Mouse (Mus musculus) erythroid progenitor cell, adult 5-6 weeks (primary cell): ENCODE results near the gene Olfr645. TPM values are rescaled to one million over a fixed set of nuclear protein-coding genes. Genes with fewer than 3 reads are reported as not detected.

Experiments used
- ATAC-seq: replicated peaks from 2 replicates; pipeline ENCODE4 v1.8.0; 2016; ENCODE audit warnings: moderate number of reproducible peaks, mild to moderate bottlenecking, moderate TSS enrichment, inconsistent platforms; ENCODE audit not compliant: poor library complexity, low FRiP score, severe bottlenecking
- total RNA-seq, 2 experiments: library from RNA; stranded (forward) in 1 of 2; stranded (reverse) in 1 of 2; fragments of 150-400 nt in 1 of 2; fragments of 186-747, 209-891 nt in 1 of 2; gene quantifications; 2 replicates each; pipeline versions ENCODE4 v1.2.3 to v1.2.4; 2015 to 2017; ENCODE audit warnings: low replicate concordance in 2 of 2

The Olfr645 gene
- total RNA-seq (2015; ENCODE audit: low replicate concordance): not detected in 2 replicates
- not detected in 2 replicates for total RNA-seq (2017; ENCODE audit: low replicate concordance)

DNA sequence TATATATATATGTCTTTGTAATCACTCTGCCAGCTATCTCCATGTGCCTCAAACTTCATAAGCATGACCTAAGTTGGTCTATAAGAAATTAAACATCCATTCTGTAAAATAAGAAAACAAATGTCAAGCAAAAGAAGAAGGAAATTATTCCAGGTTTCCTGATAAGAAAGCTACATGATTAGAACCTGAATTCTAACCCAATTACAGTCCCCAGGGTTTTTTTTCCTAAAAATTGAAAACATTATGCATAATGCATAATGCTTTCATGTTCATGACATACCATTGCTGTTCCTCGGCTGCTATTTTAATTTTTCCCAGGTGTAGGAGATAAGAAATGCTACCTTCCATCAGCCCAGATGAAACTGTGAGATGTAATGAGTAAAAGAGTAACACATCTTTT is at the start of gene Olfr645:
TSS of gene Olfr645 (minus strand) at position 101 of the 400 bp plus-strand sequence.
- ATAC-seq: no peak

DNA sequence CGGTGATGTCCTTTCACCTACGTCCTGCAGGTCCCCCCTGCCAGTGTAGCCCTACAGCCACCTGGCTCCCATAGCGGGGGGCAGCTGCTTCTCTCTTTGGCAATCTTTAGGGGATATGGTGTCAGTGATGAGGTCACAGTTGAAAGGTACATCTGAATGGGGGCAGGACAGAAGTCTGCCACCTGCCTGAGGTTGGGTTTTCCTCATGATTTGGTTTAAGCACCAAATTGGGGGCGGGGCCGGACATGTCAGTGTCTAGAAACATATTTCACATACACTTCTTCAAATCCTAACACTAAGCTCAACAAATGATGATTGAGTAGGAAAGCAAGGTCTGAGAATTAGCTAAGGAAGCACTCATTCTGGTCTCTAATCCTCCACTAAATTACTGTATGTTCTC is 44.5 kb upstream of the Olfr645 start, which contains the start of gene Ubqln5:
TSS of gene Ubqln5 (minus strand) at position 101 of the 400 bp plus-strand sequence.
- ATAC-seq: no peak

DNA sequence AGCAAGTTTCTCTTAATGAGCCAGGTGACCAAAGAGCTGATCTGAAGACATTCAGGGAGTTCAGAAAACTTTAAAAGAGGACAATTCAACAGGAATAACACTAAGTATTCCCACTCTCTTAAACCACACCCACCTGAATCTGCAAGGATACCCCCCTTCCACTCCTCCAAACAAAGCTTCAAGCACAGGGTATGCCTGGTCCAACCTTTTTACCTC is 19.4 kb upstream of the Olfr645 start, which contains the start of gene Olfr646:
TSS of gene Olfr646 (plus strand) at position 117 of the 216 bp plus-strand sequence.
- ATAC-seq: no peak

DNA sequence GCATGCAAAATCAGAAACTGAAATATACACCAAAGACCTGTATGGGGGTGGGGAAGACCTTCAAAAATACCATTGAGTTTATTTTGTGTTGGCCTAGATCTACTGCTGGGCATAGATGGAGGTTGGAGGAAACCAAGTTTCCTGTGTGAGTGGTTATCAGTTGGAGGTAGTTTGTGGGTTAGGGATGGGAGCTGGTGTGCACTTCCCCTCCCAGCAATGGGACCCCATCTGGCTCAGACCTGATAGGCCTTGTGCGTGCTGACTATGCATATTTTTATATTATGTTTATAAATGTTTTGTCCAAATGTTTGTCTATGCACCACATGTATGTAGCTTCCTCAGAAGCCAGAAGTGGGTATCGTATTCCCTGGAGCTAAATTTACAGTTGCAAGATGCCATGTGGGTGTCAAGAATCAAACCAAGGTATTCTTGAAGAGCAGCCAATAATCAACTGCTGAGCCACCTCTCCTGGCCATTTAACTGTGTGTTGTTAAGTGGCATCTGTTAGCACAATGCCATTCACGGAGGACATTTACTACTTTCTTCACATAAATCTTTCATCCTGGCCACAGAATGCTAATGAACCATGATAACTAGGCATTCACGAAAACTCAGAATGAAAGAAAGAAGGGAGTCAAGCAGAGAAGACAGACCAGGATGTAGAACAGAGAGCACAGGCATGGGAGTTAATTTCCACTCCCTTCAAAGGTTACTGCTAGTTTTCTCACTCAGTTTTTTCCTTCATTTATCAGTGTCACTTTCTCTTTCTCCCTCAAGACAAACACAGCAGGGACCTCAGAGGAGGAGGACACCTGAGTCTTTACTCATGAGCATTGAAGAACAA is 18.9 kb upstream of the Olfr645 start:
- ATAC-seq: no peak

DNA sequence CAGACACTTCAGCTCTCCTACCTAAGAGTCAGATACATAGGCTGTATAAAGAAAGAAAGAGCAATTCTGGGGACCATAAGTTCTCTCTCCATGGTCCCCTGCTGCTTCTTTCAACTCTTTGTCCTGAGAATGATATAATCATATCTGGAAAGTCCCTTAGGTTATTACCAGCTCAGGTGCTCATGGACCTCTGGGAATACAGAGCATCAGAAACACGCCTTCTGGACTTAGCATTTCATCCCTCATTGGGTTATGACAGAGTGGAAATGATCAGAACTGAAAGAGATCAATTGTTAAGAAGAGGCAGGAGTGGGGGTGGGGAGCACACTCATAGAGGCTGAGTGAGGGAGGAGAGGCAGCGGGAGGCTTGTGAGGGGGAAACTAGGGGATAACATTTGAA is 13.5 kb downstream of the Olfr645 start, which contains the start of gene Olfr644:
TSS of gene Olfr644 (minus strand) at position 101 of the 400 bp plus-strand sequence.
- ATAC-seq: no peak

DNA sequence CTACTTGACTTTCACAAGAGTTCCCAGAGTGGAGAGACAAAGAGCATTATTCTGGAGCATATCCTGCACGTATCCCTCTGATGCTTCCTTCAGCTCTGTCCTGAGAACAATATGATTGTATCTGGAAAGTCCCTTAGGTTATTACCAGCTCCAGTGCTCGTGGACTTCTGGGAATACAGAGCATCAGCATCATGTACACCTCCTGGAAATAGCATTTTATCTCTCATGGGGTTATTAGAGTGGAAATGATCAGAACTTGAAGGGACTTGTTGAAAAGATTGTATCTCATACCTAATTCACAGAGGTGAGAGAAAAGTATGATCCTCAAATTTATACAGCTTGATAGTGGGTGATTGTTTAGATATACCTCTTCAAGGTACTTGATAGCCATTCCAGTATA is 23.9 kb downstream of the Olfr645 start, which contains the start of gene 4930516K23Rik:
TSS of gene 4930516K23Rik (minus strand) at position 101 of the 400 bp plus-strand sequence.
- ATAC-seq: no peak

DNA sequence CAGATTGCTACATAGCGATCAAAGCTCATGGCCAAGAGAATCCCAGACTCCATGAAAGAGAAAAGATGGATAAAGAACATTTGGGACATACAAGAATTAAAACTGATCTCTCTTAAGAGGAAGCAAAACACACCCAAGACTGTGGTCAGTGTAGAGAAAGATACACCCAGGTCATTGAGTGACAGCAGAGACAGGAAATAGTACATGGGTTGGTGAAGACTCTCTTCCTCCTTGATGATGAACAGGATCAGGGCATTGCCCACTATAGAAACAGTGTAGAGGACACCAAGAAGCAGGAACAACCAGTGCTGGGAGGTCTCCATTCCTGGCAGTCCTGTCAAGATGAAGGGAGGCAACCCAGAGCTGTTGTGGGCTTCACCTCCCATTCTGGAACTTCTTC is 26.1 kb downstream of the Olfr645 start:
- no peak for ATAC-seq

DNA sequence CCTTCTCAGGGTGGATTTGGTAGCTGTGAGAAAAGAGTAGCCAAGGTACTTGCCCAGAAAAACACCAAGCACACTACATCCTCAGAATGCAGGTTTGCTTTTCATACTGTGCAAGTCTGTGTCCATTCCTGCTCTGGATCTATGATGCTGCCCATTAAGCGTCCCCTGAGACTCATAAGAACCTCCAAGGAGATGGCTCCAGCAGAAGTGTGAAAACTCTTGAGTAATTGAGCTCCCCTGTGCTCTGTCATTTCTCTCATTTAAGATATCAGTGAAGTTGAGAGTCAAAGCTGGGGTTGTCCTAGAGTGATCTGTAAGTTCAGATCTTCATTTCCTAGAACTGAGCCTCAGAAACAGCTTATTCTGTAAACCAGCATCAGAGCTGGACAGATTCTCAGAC is 32.7 kb downstream of the Olfr645 start, which contains the start of gene Olfr642:
TSS of gene Olfr642 (minus strand) at position 101 of the 400 bp plus-strand sequence.
- no peak for ATAC-seq

DNA sequence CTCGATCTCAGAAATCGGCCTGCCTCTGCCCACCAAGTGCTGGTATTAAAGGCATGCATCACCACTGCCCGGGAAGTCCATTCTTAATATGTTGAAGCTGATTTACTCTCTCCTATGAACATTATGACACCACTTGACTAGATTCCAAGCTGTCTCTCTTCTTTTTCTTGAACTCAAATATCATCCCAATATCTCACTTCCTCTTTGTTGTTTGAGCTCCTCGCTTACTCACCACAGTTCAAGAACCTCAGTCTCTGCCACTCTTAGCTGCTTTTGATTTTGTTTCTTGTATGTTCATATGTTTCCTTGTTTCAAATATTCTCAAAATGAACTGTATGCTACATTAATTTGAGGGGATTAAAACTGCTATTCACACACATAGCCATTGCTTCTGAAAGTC is 34.5 kb downstream of the Olfr645 start:
- ATAC-seq: no peak

DNA sequence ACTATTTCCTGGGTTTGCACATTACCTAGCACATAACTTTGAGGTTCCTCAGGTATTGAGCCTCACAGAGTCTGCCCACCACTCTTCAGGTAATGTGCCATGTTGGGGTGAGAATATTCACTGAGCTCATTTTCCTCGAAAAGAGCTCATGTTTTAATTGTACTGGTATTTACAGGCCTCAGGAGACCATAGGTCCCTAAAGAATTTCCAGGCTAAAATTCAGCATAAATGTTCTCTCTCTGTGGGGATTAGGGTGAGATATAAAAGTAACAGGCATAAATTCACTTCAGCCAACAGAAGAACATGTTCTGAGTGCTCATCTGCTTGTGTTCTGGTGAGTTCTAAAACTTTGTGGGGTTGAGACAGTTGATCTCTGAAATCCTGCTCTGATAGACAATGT is 50.1 kb downstream of the Olfr645 start, which contains the start of gene Olfr641:
TSS of gene Olfr641 (plus strand) at position 301 of the 400 bp plus-strand sequence.
- ATAC-seq: no peak

Other genes with a start within 250 kb of the Olfr645 start
- not detected in 2 replicates for gene Hbb-bh2, start 244.9 kb downstream of the Olfr645 start, total RNA-seq (2015; ENCODE audit: low replicate concordance)
- not detected in 2 replicates for gene Hbb-bh2, start 244.9 kb downstream of the Olfr645 start, total RNA-seq (2017; ENCODE audit: low replicate concordance)
- not detected in 2 replicates for gene Hbb-bh1, start 242.3 kb downstream of the Olfr645 start, total RNA-seq (2015; ENCODE audit: low replicate concordance)
- not detected in 2 replicates for gene Hbb-bh1, start 242.3 kb downstream of the Olfr645 start, total RNA-seq (2017; ENCODE audit: low replicate concordance)
- not detected in 2 replicates for gene Hbb-y, start 232.2 kb downstream of the Olfr645 start, total RNA-seq (2015; ENCODE audit: low replicate concordance)
- not detected in 2 replicates for gene Hbb-y, start 232.2 kb downstream of the Olfr645 start, total RNA-seq (2017; ENCODE audit: low replicate concordance)
- not detected in 2 replicates for gene Olfr66, start 199.2 kb downstream of the Olfr645 start, total RNA-seq (2015; ENCODE audit: low replicate concordance)
- gene Olfr66, start 199.2 kb downstream of the Olfr645 start, total RNA-seq (2017; ENCODE audit: low replicate concordance): not detected in 2 replicates
- gene Olfr64, start 191.0 kb downstream of the Olfr645 start, total RNA-seq (2015; ENCODE audit: low replicate concordance): not detected in 2 replicates
- not detected in 2 replicates for gene Olfr64, start 191.0 kb downstream of the Olfr645 start, total RNA-seq (2017; ENCODE audit: low replicate concordance)
- gene Olfr65, start 182.0 kb downstream of the Olfr645 start, total RNA-seq (2015; ENCODE audit: low replicate concordance): not detected in 2 replicates
- not detected in 2 replicates for gene Olfr65, start 182.0 kb downstream of the Olfr645 start, total RNA-seq (2017; ENCODE audit: low replicate concordance)
- not detected in 2 replicates for gene Olfr631, start 156.6 kb downstream of the Olfr645 start, total RNA-seq (2015; ENCODE audit: low replicate concordance)
- not detected in 2 replicates for gene Olfr631, start 156.6 kb downstream of the Olfr645 start, total RNA-seq (2017; ENCODE audit: low replicate concordance)
- not detected in 2 replicates for gene Olfr632, start 151.1 kb downstream of the Olfr645 start, total RNA-seq (2015; ENCODE audit: low replicate concordance)
- gene Olfr632, start 151.1 kb downstream of the Olfr645 start, total RNA-seq (2017; ENCODE audit: low replicate concordance): not detected in 2 replicates
- gene Olfr633, start 141.0 kb downstream of the Olfr645 start, total RNA-seq (2015; ENCODE audit: low replicate concordance): not detected in 2 replicates
- 0.15 TPM in 1 of 2 replicates, not detected in the other for gene Olfr633, start 141.0 kb downstream of the Olfr645 start, total RNA-seq (2017; ENCODE audit: low replicate concordance)
- not detected in 2 replicates for gene Olfr635, start 114.3 kb downstream of the Olfr645 start, total RNA-seq (2015; ENCODE audit: low replicate concordance)
- not detected in 2 replicates for gene Olfr635, start 114.3 kb downstream of the Olfr645 start, total RNA-seq (2017; ENCODE audit: low replicate concordance)
- gene Olfr638, start 86.7 kb downstream of the Olfr645 start, total RNA-seq (2015; ENCODE audit: low replicate concordance): not detected in 2 replicates
- not detected in 2 replicates for gene Olfr638, start 86.7 kb downstream of the Olfr645 start, total RNA-seq (2017; ENCODE audit: low replicate concordance)
- not detected in 2 replicates for gene Olfr639, start 68.2 kb downstream of the Olfr645 start, total RNA-seq (2015; ENCODE audit: low replicate concordance)
- not detected in 2 replicates for gene Olfr639, start 68.2 kb downstream of the Olfr645 start, total RNA-seq (2017; ENCODE audit: low replicate concordance)
- gene Olfr640, start 59.9 kb downstream of the Olfr645 start, total RNA-seq (2015; ENCODE audit: low replicate concordance): not detected in 2 replicates
- not detected in 2 replicates for gene Olfr640, start 59.9 kb downstream of the Olfr645 start, total RNA-seq (2017; ENCODE audit: low replicate concordance)
- gene Olfr641, start 50.0 kb downstream of the Olfr645 start, total RNA-seq (2015; ENCODE audit: low replicate concordance): not detected in 2 replicates
- gene Olfr641, start 50.0 kb downstream of the Olfr645 start, total RNA-seq (2017; ENCODE audit: low replicate concordance): not detected in 2 replicates
- not detected in 2 replicates for gene Olfr642, start 32.8 kb downstream of the Olfr645 start, total RNA-seq (2015; ENCODE audit: low replicate concordance)
- not detected in 2 replicates for gene Olfr642, start 32.8 kb downstream of the Olfr645 start, total RNA-seq (2017; ENCODE audit: low replicate concordance)
- not detected in 2 replicates for gene 4930516K23Rik, start 24.0 kb downstream of the Olfr645 start, total RNA-seq (2015; ENCODE audit: low replicate concordance)
- gene 4930516K23Rik, start 24.0 kb downstream of the Olfr645 start, total RNA-seq (2017; ENCODE audit: low replicate concordance): not detected in 2 replicates
- not detected in 2 replicates for gene Olfr644, start 13.6 kb downstream of the Olfr645 start, total RNA-seq (2015; ENCODE audit: low replicate concordance)
- gene Olfr644, start 13.6 kb downstream of the Olfr645 start, total RNA-seq (2017; ENCODE audit: low replicate concordance): not detected in 2 replicates
- gene Olfr646, start 19.4 kb upstream of the Olfr645 start, total RNA-seq (2015; ENCODE audit: low replicate concordance): not detected in 2 replicates
- gene Olfr646, start 19.4 kb upstream of the Olfr645 start, total RNA-seq (2017; ENCODE audit: low replicate concordance): not detected in 2 replicates
- gene Ubqln5, start 44.4 kb upstream of the Olfr645 start, total RNA-seq (2015; ENCODE audit: low replicate concordance): not detected in 2 replicates
- not detected in 2 replicates for gene Ubqln5, start 44.4 kb upstream of the Olfr645 start, total RNA-seq (2017; ENCODE audit: low replicate concordance)
- not detected in 2 replicates for gene Olfr643, start 51.9 kb upstream of the Olfr645 start, total RNA-seq (2015; ENCODE audit: low replicate concordance)
- not detected in 2 replicates for gene Olfr643, start 51.9 kb upstream of the Olfr645 start, total RNA-seq (2017; ENCODE audit: low replicate concordance)
- gene Ubqln3, start 57.8 kb upstream of the Olfr645 start, total RNA-seq (2015; ENCODE audit: low replicate concordance): not detected in 2 replicates
- gene Ubqln3, start 57.8 kb upstream of the Olfr645 start, total RNA-seq (2017; ENCODE audit: low replicate concordance): not detected in 2 replicates
- not detected in 2 replicates for gene Ubqlnl, start 65.1 kb upstream of the Olfr645 start, total RNA-seq (2015; ENCODE audit: low replicate concordance)
- gene Ubqlnl, start 65.1 kb upstream of the Olfr645 start, total RNA-seq (2017; ENCODE audit: low replicate concordance): not detected in 2 replicates
- not detected in 2 replicates for gene Olfm5, start 79.4 kb upstream of the Olfr645 start, total RNA-seq (2015; ENCODE audit: low replicate concordance)
- not detected in 2 replicates for gene Olfm5, start 79.4 kb upstream of the Olfr645 start, total RNA-seq (2017; ENCODE audit: low replicate concordance)
- 0.72 and 1.3 TPM in 2 replicates for gene Olfr648, start 97.9 kb upstream of the Olfr645 start, total RNA-seq (2015; ENCODE audit: low replicate concordance)
- 0.68 TPM in 1 of 2 replicates, not detected in the other for gene Olfr648, start 97.9 kb upstream of the Olfr645 start, total RNA-seq (2017; ENCODE audit: low replicate concordance)
- not detected in 2 replicates for gene Olfr649, start 110.5 kb upstream of the Olfr645 start, total RNA-seq (2015; ENCODE audit: low replicate concordance)
- gene Olfr649, start 110.5 kb upstream of the Olfr645 start, total RNA-seq (2017; ENCODE audit: low replicate concordance): 0.83 TPM in 1 of 2 replicates, not detected in the other
- 1.7 TPM in 1 of 2 replicates, not detected in the other for gene Trim6, start 133.3 kb upstream of the Olfr645 start, total RNA-seq (2015; ENCODE audit: low replicate concordance)
- gene Trim6, start 133.3 kb upstream of the Olfr645 start, total RNA-seq (2017; ENCODE audit: low replicate concordance): not detected in 2 replicates
- gene Trim34a, start 159.0 kb upstream of the Olfr645 start, total RNA-seq (2015; ENCODE audit: low replicate concordance): 9.0 and 11.7 TPM in 2 replicates
- 7.6 and 13.5 TPM in 2 replicates for gene Trim34a, start 159.0 kb upstream of the Olfr645 start, total RNA-seq (2017; ENCODE audit: low replicate concordance)
- 2.5 TPM in 1 of 2 replicates, not detected in the other for gene Trim5, start 202.6 kb upstream of the Olfr645 start, total RNA-seq (2015; ENCODE audit: low replicate concordance)
- gene Trim5, start 202.6 kb upstream of the Olfr645 start, total RNA-seq (2017; ENCODE audit: low replicate concordance): 0.76 and 1.5 TPM in 2 replicates
- gene Trim12a, start 230.0 kb upstream of the Olfr645 start, total RNA-seq (2015; ENCODE audit: low replicate concordance): 31.0 and 59.5 TPM in 2 replicates
- 19.6 and 27.3 TPM in 2 replicates for gene Trim12a, start 230.0 kb upstream of the Olfr645 start, total RNA-seq (2017; ENCODE audit: low replicate concordance)
- not detected in 2 replicates for gene Trim34b, start 244.0 kb upstream of the Olfr645 start, total RNA-seq (2015; ENCODE audit: low replicate concordance)
- gene Trim34b, start 244.0 kb upstream of the Olfr645 start, total RNA-seq (2017; ENCODE audit: low replicate concordance): not detected in 2 replicates